Mouse (Mus musculus) retina, postnatal 1 day (tissue): ENCODE measurements around the gene Ccser1.
"Not testable (repeated sequence)": the region's sequence is repeated elsewhere in the genome, so short reads cannot be mapped to it uniquely, and the experiment has no call there.

Source experiments
- DNase-seq: peaks from one replicate; pipeline ENCODE4 v3.0.0-alpha.2; 2012

Gene Ccser1

GRCm38 (mm10) chr6:61730088-61730880 is 550.2 kb downstream of the Ccser1 start:
- DNase-seq: peak; percentile 76

DNA sequence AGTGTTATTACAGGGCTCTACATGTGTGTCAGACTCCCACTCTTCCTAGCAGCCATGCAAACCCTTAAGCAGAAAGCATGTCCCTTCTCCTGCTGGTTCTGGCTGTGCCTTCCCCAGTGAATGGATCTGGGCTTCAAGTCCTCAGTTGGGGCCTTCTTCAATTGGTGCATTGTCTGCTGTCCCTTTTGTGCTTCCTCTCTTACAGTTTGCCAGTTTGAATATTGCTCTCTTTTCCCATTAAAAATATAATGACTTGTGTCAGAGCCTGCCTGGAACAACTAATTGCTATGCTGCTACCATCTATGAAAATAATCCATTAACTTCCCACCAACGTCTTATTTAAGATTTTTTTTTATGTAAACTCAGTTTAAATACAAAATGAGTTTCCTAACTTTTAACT is 566.2 kb downstream of the Ccser1 start:
- peak; percentile 93 for DNase-seq

GRCm38 (mm10) chr6:61762135-61762534 is 582.0 kb downstream of the Ccser1 start:
- DNase-seq: no peak

- peak; percentile 88 for DNase-seq
Observed at GRCm38 (mm10) chr6:61763379-61763778, 583.3 kb downstream of the Ccser1 start.

- DNase-seq: peak; percentile 54
Observed at GRCm38 (mm10) chr6:61765801-61766200, 585.7 kb downstream of the Ccser1 start.

DNA sequence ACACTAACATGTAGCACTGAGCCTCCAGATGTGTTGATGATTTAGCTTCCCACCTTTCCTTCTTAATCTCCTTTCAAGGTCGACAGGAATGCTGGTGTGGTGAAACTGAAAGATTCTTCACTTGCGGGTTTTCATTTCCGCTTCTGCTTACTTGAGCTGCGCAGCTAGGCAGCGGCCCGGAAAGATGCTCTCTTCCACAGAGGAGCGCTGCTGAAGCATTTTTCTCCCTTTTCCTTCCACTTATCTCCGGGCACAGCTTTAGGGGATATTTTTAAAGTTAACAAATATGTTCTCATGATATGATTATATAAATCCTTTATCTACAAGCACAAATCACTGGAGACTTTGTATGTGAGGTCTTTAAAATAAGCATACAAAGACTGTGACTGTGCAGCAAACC is 587.0 kb downstream of the Ccser1 start:
- DNase-seq: peak; percentile 27

GRCm38 (mm10) chr6:61786706-61787105 is 606.6 kb downstream of the Ccser1 start:
- no peak for DNase-seq

GRCm38 (mm10) chr6:61800889-61801288 is 620.8 kb downstream of the Ccser1 start:
- DNase-seq: peak; percentile 40

GRCm38 (mm10) chr6:61805481-61805880 is 625.4 kb downstream of the Ccser1 start:
- DNase-seq: no peak

DNA sequence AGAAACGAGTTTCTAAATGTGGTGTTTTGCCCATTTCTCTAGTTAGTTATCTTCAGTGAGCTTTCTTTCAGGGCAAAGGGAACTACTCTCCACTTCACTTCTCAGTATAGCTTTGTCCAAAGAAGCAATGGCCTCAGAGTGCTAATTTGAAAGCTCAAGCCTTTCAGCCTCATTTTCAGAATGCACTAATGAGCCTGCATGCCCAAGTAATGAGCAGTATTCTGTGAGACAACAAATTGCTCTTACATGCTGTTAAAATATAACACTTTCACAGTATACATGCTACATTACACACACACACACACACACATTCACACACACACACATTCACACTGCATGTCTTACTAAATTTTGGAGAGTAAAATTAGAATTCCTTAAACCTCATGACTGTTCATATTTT is 637.6 kb downstream of the Ccser1 start:
- peak; percentile 81 for DNase-seq

DNA sequence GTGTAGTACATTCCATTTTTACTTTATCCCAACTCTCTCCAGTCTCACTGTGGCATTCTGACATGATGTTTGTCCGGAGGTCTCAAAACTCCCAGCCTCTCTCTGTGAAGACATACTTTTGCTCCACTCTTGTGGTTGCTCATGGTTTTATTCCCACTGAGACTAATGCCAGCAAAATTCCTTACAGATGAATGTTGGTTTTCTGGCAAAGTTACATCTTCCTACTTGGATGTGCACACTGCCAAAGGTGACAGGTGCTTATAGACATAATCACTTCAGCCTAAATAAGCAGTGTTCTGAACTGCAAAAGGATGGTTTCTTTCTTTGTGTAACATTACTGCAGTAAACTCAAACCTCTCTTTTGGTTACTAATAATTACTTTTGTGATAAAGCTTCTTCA is 696.2 kb downstream of the Ccser1 start:
- DNase-seq: no peak

DNA sequence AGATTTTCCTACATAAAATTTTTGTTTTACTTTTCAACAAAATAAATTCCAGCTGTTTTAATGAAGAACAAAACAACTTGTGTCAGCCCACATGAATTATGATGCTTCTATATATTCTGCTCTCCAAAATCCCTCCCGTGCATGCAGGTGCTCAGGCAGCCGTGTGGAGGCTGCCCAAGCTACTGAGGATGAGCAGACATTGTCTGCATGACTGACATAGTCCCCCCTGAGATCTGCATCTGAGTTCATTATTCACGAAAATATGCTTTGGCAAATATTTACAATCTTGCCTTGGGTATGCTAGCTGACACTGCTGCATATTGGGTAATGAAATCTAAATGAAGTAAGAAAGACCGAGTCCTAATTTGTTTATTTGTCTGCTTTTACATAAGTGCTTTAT is 718.1 kb downstream of the Ccser1 start:
- DNase-seq: no peak

DNA sequence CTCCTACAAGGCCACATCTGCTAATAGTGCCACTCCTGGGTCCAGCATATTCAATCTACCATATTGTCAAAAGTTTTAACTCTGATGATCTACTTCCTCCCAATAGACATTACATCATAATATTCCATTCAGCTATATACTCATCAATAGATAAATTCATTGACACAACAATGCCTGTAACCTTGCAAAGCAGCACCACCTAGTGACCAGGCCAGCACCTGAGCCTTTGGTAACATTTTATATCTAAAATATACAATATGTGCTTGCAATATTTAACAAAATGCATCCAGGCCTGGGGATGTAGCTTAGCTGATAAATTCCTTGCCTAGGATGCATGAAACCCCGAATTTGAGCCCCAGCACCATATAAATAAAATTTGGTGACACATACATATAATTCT is 722.6 kb downstream of the Ccser1 start:
- peak; percentile 17 for DNase-seq

- DNase-seq: no peak
Observed at GRCm38 (mm10) chr6:61912896-61913295, 732.8 kb downstream of the Ccser1 start.

- DNase-seq: no peak
Observed at GRCm38 (mm10) chr6:61931622-61932021, 751.5 kb downstream of the Ccser1 start.

- no peak for DNase-seq
Observed at GRCm38 (mm10) chr6:61936656-61937055, 756.5 kb downstream of the Ccser1 start.

GRCm38 (mm10) chr6:61939236-61939635 is 759.1 kb downstream of the Ccser1 start:
- no peak for DNase-seq

- no peak for DNase-seq
Observed at GRCm38 (mm10) chr6:61953703-61954102, 773.6 kb downstream of the Ccser1 start.

GRCm38 (mm10) chr6:61976878-61977277 is 796.8 kb downstream of the Ccser1 start:
- DNase-seq: no peak

DNA sequence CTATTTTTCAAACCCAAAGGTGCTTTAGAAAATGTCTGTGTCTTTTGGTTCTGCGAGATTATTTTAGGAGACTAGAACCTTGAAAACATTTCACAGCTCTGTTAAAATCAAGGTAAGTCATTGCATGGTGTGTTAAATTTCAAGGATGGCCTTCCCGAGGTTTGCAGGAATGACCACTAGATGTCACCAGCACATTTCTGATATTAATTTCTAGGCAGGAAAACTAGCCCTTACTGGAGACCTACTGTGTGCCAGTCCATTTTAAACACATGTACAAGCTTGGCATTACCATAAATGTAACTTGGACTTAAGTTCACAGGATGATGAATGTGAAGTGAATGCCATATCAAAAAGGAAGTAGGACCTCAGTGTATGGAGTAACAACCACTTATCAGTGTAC is 798.3 kb downstream of the Ccser1 start:
- peak; percentile 21 for DNase-seq

- no peak for DNase-seq
Observed at GRCm38 (mm10) chr6:62014374-62014773, 834.2 kb downstream of the Ccser1 start.

GRCm38 (mm10) chr6:62044454-62044853 is 864.3 kb downstream of the Ccser1 start:
- DNase-seq: no peak

DNA sequence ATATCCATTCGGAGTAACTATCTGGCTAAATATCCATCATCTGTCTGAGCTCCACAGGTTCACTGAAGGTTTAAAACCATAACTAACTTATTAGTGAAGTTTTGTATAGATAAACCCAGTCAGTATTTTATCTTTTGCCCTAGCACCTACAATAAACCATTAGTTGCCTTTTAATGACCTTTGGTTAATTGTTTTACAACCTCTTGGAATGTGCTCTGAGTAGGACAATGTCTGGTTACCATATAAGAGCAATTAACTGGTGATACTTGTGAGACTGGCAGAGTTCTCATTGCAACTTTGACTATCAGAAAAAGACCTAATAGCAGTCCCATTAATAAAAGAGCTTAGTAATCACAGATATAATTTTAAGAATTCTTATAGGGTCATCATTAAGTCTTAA is 864.9 kb downstream of the Ccser1 start:
- not testable (repeated sequence) for DNase-seq

DNA sequence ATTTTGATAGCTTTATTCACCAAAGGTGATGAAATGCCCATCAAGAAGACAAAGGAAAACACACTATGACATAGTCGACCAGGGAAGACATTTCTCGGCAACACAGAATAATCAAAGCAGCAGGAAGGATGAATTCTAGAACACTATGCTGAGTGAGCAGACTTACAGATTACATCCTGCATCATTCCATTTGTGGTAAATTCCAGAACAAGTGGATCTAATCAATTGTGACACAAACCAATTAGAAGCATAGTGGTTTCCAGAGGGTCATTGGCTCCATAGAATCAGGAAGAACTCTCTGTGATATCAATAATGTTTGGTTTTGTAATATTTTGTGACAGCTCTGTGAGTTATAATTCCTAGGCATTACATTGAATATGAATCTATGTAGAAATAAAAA is 875.2 kb downstream of the Ccser1 start:
- DNase-seq: peak; percentile 50
